Mouse (Mus musculus) ES-E14 (cell line): ENCODE data around the gene Eepd1.

Source experiments
- CHD2 ChIP-seq: IDR thresholded peaks from 2 replicates; pipeline ENCODE4 v1.6.1; 2014; ENCODE audit warnings: mild to moderate bottlenecking, low read depth, low read length, inconsistent platforms
- HCFC1 ChIP-seq: IDR thresholded peaks from 2 replicates; pipeline ENCODE4 v1.6.1; 2012; ENCODE audit warnings: low read length, inconsistent platforms, borderline replicate concordance; ENCODE audit not compliant: insufficient read depth
- ZC3H11A ChIP-seq: IDR thresholded peaks from 2 replicates; pipeline ENCODE4 v1.6.1; 2012; ENCODE audit warnings: low read depth, mild to moderate bottlenecking, inconsistent platforms, low read length, borderline replicate concordance
- ZNF384 ChIP-seq: IDR thresholded peaks from 2 replicates; pipeline ENCODE4 v1.6.1; 2012; ENCODE audit warnings: low read depth, low read length, inconsistent platforms

- TF ChIP-seq HCFC1 = no peak
- no peak for TF ChIP-seq ZC3H11A
- no peak for TF ChIP-seq CHD2
- TF ChIP-seq ZNF384 = no peak
These were observed 50.8 kb downstream of the Eepd1 start for GRCm38 (mm10) chr9:25532105-25532504.
